Mouse (Mus musculus) CD8-positive naive resting alpha-beta T cell, adult 2 months (primary cell): ENCODE measurements around the gene Rmdn3.

ENCODE experiments used
- DNase-seq, 2 experiments: peaks; one replicate each; pipeline ENCODE4 v3.0.0; 2022; ENCODE audit warnings: low read depth in 2 of 2, low spot score in 2 of 2

Gene Rmdn3

GRCm38 (mm10) chr2:119108554-119108953 lies 48.3 kb downstream of the Rmdn3 start:
- DNase-seq: no peak

GRCm38 (mm10) chr2:119106583-119106982 lies 50.3 kb downstream of the Rmdn3 start:
- DNase-seq: no peak

- DNase-seq: no peak
Measured at GRCm38 (mm10) chr2:119101552-119101951, 55.3 kb downstream of the Rmdn3 start.
